Mouse (Mus musculus) embryonic facial prominence, embryonic 12.5 days (tissue): ENCODE data around the gene Tmco3. TPM values are rescaled to one million over a fixed set of nuclear protein-coding genes. Genes with fewer than 3 reads are reported as not detected.

Experiments
- ATAC-seq: fragments of 200-750 bp; cut with Nextera tagmentation; 2 replicates; pipeline ENCODE4 v1.8.0; 2017; ENCODE audit not compliant: insufficient number of reproducible peaks, insufficient read depth, low FRiP score, low TSS enrichment
- H3K27ac ChIP-seq: fragments of 300-500 bp; sonication (generic); 2 replicates; pipeline ENCODE4 v1.5.1; 2016; ENCODE audit warnings: mild to moderate bottlenecking
- H3K27me3 ChIP-seq: fragments of 300-500 bp; sonication (generic); 2 replicates; pipeline ENCODE4 v1.6.1; 2016; ENCODE audit warnings: mild to moderate bottlenecking, moderate library complexity
- H3K36me3 ChIP-seq: fragments of 300-500 bp; sonication (generic); 2 replicates; pipeline ENCODE4 v1.6.1; 2016; ENCODE audit warnings: mild to moderate bottlenecking
- H3K4me1 ChIP-seq: fragments of 300-500 bp; sonication (generic); 2 replicates; pipeline ENCODE4 v1.6.1; 2016
- H3K4me2 ChIP-seq: fragments of 300-500 bp; sonication (generic); replicated peaks from 2 replicates; pipeline ENCODE4 v1.6.1; 2016; ENCODE audit warnings: mild to moderate bottlenecking, moderate library complexity
- H3K4me3 ChIP-seq: fragments of 300-500 bp; sonication (generic); 2 replicates; pipeline ENCODE4 v1.5.1; 2016; ENCODE audit warnings: mild to moderate bottlenecking
- H3K9ac ChIP-seq: fragments of 300-500 bp; sonication (generic); 2 replicates; pipeline ENCODE4 v1.6.1; 2016; ENCODE audit warnings: mild to moderate bottlenecking, moderate library complexity
- H3K9me3 ChIP-seq: fragments of 300-500 bp; sonication (generic); 2 replicates; pipeline ENCODE4 v1.6.1; 2016; ENCODE audit warnings: mild to moderate bottlenecking, moderate library complexity
- WGBS: fragments of 180-500 bp; shearing (Covaris S2); methylation state at CpG from one replicate; pipeline ENCODE4 v1.1.7; 2016; 5-methylcytosine and 5-hydroxymethylcytosine counted together
- polyA plus RNA-seq: library from polyadenylated mRNA; unstranded; fragments of >200 nt; fragmentation: Nextera tagmentation; extraction: Ambion mirVana; gene quantifications from 2 replicates; pipeline ENCODE4 v1.2.1, GENCODE M21; 2016

The Tmco3 gene
- 54.2 TPM in 2 replicates for polyA plus RNA-seq

DNA sequence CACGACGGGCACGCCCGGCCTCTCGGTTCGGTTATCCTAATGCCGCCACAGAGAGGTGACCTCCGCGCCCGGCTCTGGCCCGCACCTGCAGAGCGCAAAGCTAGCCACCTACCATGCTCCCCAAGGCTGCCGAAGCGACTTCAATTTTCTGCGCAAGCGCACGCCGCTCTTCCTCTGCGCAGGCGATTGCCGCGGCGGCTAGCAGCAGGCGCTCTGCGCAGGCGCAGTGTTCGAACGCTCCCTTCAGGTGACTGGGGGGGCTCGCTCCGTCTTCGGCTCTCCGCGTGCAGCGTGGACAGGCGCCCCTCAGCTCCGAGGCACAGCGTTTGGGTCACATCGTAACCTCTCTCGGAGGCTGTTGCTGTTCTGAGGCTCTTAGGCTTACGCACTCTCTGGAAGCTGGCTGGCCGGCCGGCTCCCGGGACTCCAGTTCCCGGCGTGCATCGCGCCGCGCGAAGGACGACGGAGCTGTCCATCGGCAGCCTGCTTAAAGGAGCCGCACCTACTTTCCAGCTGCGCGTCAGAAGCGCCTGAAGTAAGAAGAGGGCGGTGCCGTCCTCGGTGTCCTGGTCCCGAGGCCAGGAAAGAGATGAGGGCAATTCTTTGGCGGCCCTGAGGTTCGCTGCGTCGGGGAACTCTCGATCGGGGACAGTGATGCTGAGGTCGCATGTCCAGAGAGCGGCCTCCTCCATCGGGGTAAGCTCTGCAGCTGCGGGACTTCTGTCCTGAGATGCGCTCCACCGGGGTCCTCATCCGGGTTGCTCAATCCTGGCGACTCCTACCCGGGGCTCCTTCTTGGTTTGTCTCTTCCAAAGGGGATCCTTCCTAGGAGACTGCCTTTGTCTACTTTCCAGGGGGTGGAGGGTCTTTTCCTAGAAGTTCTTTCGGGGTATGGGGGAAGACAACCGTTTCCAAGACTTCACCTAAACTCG is at the start of gene Tmco3, which contains the start of gene Dcun1d2:
Tmco3 (plus strand) TSS at position 499 of the 932 bp plus-strand sequence.
Dcun1d2 (minus strand) TSS at position 440 of the 932 bp plus-strand sequence.
- peak; percentile 91 for ATAC-seq
- H3K9me3 ChIP-seq, result no peaks in the 10 kb centered on the region
- H3K36me3 ChIP-seq, result peaks cover 13% of the 10 kb centered on the region
- peaks cover 12% of the 10 kb centered on the region; the same call in 1 of the 2 replicates for H3K4me1 ChIP-seq
- H3K27me3 ChIP-seq, result no peaks in the 10 kb centered on the region
- peak within 1 kb of the TSS; percentile 84 for H3K27ac ChIP-seq
- H3K9ac ChIP-seq, result peak within 1 kb of the TSS; percentile 78
- H3K4me2 ChIP-seq, result peak within 1 kb of the TSS; percentile 93
- H3K4me3 ChIP-seq, result peak within 1 kb of the TSS; percentile 83
- WGBS, result under 1% methylated on average over 79 of the region's 79 CpGs

DNA sequence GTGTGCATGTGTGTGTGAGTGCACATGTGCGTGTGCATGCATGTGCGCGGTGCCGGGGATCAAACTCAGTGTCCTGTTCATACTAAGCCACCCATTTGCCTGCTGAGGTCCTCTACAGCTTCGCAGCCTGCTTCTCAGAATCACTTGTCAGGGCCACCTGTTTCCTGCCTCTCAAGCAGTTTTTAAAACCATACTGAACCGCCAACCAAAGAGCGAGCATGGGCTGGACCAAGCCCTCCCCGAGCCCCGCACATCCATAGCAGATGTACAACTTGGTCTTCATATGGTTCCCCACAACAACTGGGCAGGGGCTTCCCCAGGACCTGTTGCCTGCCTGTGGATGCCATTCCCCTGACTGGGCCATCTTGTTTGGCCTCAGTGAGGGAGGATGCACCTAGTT is 47.9 kb upstream of the Tmco3 start:
- H3K27ac ChIP-seq, result no peak overlapping the region

DNA sequence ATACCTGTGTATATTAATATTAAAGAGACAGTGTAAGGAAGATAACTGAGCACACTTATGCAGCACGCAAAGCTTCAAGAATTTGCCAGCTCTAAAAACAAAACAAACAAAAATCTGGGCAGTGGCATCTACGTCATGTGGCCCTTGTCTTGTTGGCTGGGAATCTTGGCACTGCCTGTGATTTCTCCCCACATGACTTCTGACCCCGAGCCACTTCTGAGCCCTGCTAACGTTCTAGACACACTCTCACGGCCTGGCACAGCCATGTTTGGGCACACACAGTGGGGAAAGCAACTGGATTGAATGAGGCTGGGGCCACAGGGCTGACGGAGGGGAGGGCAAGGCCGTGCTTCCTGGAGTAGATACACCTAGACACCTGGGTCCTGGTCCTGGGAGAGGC is 47.3 kb upstream of the Tmco3 start:
- H3K27me3 ChIP-seq, result peaks cover 4% of the 10 kb centered on the region; the same call in 1 of the 2 replicates
- H3K9ac ChIP-seq, result no peak overlapping the region
- H3K4me3 ChIP-seq, result no peak overlapping the region
- H3K4me1 ChIP-seq, result no peaks in the 10 kb centered on the region
- no peaks in the 10 kb centered on the region for H3K36me3 ChIP-seq
- no peak overlapping the region for H3K4me2 ChIP-seq
- no peak overlapping the region for H3K27ac ChIP-seq
- no peak for ATAC-seq
- no peaks in the 10 kb centered on the region for H3K9me3 ChIP-seq
- WGBS, result 78% methylated on average over 7 of the region's 7 CpGs

More for the DNA sequence above, 47.9 kb upstream of the Tmco3 start:
- no peak overlapping the region for H3K4me3 ChIP-seq
- H3K4me2 ChIP-seq, result no peak overlapping the region
- H3K4me1 ChIP-seq, result no peaks in the 10 kb centered on the region
- H3K9me3 ChIP-seq, result no peaks in the 10 kb centered on the region
- ATAC-seq, result no peak
- WGBS, result 96% methylated on average over 9 of the region's 9 CpGs
- H3K36me3 ChIP-seq, result no peaks in the 10 kb centered on the region
- peaks cover 4% of the 10 kb centered on the region; the same call in 1 of the 2 replicates for H3K27me3 ChIP-seq
- H3K9ac ChIP-seq, result no peak overlapping the region

DNA sequence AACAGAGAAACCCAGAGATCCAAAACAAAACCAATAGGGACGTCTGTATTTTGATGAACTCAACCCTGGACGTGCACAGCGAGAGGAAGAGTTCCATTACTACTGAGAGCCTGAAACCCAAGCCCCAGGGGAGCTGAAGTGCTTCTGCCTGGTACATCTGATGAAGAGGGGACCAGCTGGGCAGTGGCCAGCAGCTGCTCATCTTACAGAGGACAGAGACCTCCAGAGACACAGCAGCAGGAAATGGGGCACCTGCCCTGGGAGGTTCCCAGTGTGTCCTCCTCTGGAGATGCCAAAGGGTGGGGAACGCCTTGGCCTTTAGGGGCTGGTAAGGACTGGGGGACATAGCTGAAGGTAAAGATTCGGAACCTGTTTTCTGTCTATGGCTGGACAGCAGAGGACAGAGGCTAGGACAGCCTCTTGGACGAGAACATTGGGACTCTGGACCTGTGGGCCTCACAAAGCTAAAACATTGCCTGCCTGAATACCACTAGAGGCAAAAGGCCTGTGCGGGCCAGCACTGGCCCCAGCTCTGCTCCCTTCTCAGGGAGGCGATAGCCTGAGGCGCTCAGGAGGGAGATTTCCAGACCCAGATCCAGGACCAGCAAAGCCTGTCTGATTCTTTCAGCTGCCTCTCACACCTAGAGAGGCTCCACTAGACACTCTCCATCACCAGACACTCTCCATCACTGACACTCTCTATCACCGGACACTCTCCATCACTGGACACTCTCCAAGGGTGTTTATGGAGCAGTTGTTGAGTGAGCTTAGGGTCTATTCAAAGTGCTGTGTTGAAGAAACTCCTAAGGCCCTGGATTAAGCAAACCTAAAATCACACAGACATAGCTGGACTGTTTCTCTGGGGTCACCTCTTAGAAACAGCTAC is 44.8 kb upstream of the Tmco3 start:
- ATAC-seq, result no peak
- no peaks in the 10 kb centered on the region for H3K27me3 ChIP-seq
- H3K9ac ChIP-seq, result no peak overlapping the region
- H3K27ac ChIP-seq, result no peak overlapping the region
- no peaks in the 10 kb centered on the region for H3K9me3 ChIP-seq
- no peaks in the 10 kb centered on the region for H3K4me1 ChIP-seq
- H3K4me3 ChIP-seq, result no peak overlapping the region
- 71% methylated on average over 10 of the region's 10 CpGs for WGBS
- H3K36me3 ChIP-seq, result no peaks in the 10 kb centered on the region
- no peak overlapping the region for H3K4me2 ChIP-seq

DNA sequence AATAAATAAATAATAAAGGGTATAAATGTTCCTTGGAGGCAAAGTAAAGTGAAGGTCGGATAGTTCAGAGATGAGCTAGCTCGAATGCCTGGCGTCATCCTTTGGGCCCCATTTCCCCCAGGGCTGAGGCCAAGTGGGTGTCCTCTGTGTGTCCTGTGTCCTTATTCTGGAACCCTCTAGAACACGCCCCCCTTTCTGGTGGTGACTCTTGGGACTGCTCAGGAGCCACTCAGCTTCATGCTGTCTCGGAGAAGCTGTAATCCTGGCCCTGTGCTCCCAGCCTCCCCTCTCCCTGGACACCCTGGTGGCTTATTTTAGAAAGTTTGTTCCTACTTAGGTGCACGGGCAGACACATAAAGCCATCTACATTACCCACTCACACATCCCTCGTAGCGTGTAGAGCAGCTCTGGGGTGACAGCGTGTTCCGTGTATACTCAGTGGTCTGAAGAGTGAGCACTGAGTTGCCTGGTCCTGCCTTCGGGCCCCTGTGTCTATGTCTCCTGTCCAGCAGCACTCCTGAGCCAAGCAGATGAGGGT is 43.6 kb upstream of the Tmco3 start:
- 86% methylated on average over 11 of the region's 11 CpGs for WGBS
- Histone ChIP-seq H3K36me3 (no peaks in the 10 kb centered on the region), H3K9me3 (no peaks in the 10 kb centered on the region), H3K4me2 (no peak overlapping the region), H3K4me1 (no peaks in the 10 kb centered on the region), H3K4me3 (no peak overlapping the region), H3K9ac (no peak overlapping the region), H3K27me3 (no peaks in the 10 kb centered on the region), H3K27ac (no peak overlapping the region)
- no peak for ATAC-seq

DNA sequence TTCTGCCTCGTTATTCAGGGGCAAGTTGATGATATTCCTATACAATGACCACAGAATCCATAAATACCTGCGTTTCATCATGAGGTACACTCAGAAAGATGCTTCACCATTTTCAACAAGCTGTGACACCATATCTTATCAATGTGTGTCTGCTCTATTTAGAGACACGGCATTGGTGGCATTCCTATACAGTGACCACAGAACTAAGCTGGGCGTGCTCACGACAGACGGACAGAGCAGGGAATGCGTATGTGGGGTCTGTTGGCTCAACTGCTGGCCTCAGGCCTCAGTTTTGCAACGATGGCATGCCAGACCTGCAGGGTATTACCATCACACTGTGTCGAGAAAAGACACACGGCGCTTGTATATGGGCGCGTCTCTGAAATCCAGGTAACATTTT is 35.2 kb upstream of the Tmco3 start:
- Histone ChIP-seq H3K4me1 (peaks cover 3% of the 10 kb centered on the region; the same call in 1 of the 2 replicates), H3K36me3 (peaks cover 18% of the 10 kb centered on the region), H3K4me3 (no peak overlapping the region), H3K27me3 (no peaks in the 10 kb centered on the region), H3K27ac (no peak overlapping the region), H3K4me2 (no peak overlapping the region), H3K9me3 (no peaks in the 10 kb centered on the region), H3K9ac (no peak overlapping the region)
- ATAC-seq, result no peak
- WGBS, result 90% methylated on average over 13 of the region's 13 CpGs

DNA sequence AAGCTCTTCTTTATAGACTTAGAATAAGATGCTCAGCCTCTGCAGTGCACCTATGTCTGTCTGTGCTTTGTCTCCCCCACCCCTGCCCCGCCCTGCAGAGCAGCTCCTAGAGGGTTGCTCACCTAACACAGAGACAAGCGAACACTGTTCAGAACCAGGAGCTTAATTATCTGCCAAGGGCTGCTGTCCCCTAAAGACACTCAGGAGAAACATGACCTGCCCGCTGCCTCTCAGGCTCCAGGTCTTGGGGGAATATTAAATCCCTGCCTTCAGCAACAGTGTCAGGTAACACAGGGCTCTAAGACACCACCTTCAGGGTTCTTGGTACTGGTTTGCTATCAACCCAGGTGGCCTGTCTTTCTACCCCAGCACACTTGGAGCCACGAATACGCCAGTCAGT is 34.6 kb upstream of the Tmco3 start:
- H3K4me2 ChIP-seq, result no peak overlapping the region
- no peaks in the 10 kb centered on the region for H3K27me3 ChIP-seq
- no peak overlapping the region for H3K4me3 ChIP-seq
- H3K27ac ChIP-seq, result no peak overlapping the region
- 57% methylated on average over 5 of the region's 5 CpGs for WGBS
- H3K36me3 ChIP-seq, result peaks cover 24% of the 10 kb centered on the region
- no peak overlapping the region for H3K9ac ChIP-seq
- H3K9me3 ChIP-seq, result no peaks in the 10 kb centered on the region
- H3K4me1 ChIP-seq, result peaks cover 3% of the 10 kb centered on the region; the same call in 1 of the 2 replicates
- ATAC-seq, result 0 out of 2 replicates have a peak, but pooled peaks have one; percentile 35

DNA sequence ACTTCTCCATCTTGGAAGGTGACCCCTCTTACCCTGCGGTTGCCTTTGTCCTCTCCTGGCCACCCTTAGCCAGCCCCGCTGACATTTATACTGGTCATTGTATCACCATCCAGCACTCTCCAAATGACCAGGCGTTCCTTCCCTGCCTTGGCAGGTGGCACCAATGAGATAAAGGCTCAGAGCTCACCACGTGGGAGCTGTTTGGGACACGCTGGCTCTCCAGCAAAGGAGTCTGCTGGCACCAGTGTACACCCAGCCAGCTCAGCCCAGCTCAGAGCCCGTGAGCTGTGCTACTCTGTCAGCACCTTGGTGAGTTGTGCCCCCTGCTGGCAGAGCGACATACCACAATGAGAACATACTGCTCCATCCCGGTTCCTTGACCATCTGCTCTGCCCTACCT is 34.0 kb upstream of the Tmco3 start, which contains the start of gene Adprhl1:
Adprhl1 (minus strand) TSS at position 144 of the 400 bp plus-strand sequence.
- no peaks in the 10 kb centered on the region for H3K9me3 ChIP-seq

DNA sequence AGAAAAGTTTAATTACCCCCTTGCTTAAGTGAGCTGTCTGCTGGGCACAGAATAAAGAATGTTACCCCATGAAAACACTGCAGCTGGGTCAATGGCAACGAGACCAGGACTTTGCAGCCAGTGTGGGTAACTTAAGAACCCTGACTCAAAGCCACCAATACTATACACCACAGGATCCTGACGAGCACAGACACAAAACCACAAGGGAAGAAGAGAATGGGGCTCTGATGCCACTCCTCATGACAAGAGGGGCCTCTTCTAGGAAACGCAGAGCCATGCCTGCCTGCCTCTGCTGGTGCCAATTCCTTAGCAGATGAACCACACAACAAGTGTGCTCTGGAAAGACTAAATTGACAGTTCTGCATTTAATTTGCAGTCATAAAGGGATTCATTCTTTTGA is 24.6 kb upstream of the Tmco3 start:
- Histone ChIP-seq H3K9ac (no peak overlapping the region), H3K4me2 (no peak overlapping the region), H3K4me3 (no peak overlapping the region), H3K27ac (no peak overlapping the region), H3K4me1 (no peaks in the 10 kb centered on the region), H3K27me3 (no peaks in the 10 kb centered on the region), H3K9me3 (no peaks in the 10 kb centered on the region), H3K36me3 (peaks cover 20% of the 10 kb centered on the region)
- no peak for ATAC-seq
- WGBS, result 60% methylated on average over 3 of the region's 3 CpGs

More for the DNA sequence above, 34.0 kb upstream of the Tmco3 start, which contains the start of gene Adprhl1:
- Histone ChIP-seq H3K36me3 (peaks cover 26% of the 10 kb centered on the region), H3K4me3 (no peak within 1 kb of the TSS), H3K27ac (no peak within 1 kb of the TSS), H3K27me3 (no peaks in the 10 kb centered on the region), H3K9ac (no peak within 1 kb of the TSS), H3K4me2 (no peak within 1 kb of the TSS), H3K4me1 (peaks cover 3% of the 10 kb centered on the region; the same call in 1 of the 2 replicates)
- WGBS, result 35% methylated on average over 8 of the region's 8 CpGs
- ATAC-seq, result peak; percentile 78; the same call in 1 of the 2 replicates

DNA sequence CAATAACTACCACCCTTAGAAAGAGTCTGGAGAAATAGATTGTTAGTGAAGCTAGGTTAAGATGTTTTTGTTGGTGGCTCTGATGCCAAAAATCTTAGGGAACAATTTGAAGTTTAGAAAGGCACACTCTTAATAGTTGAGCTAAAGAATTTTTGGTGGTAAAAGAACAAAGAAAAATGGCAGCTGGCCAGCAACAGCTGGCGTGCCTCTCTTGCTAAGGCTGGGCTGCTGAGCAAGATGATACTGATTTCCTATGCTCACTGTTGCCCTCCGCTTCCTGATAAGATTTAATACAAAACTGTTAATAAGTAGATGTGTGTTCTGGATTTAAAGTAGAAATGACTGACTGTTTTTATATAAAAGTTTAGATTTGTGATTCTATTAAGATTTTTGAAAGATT is 20.4 kb upstream of the Tmco3 start:
- no peaks in the 10 kb centered on the region for H3K9me3 ChIP-seq
- no peak overlapping the region for H3K4me3 ChIP-seq
- ATAC-seq, result no peak
- H3K4me1 ChIP-seq, result no peaks in the 10 kb centered on the region
- no peaks in the 10 kb centered on the region for H3K27me3 ChIP-seq
- no peak overlapping the region for H3K9ac ChIP-seq
- H3K4me2 ChIP-seq, result no peak overlapping the region
- H3K27ac ChIP-seq, result no peak overlapping the region
- H3K36me3 ChIP-seq, result peaks cover 41% of the 10 kb centered on the region
- 75% methylated on average over 2 of the region's 2 CpGs for WGBS

DNA sequence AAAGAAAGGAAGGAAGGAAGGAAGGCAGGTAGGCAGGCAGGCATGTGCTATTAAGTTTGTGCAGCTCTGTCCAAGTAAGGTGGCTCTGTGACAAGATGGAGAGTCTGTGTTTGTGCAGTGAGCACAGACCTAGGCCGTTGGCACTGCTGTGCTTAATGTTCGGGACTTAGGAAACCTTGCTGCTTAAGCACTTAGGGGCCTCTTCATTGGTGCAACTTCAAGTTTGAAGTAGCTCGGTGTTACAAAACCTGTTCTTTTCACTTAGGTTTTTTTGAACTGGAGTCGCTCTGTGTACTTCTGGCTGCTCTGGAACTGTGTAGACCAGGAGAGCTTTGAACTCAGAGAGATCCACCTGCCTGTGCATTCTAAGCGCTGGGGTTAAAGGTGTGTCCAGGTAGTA is 15.2 kb upstream of the Tmco3 start:
- Histone ChIP-seq H3K27me3 (no peaks in the 10 kb centered on the region), H3K36me3 (peaks cover 40% of the 10 kb centered on the region)
- WGBS, result 91% methylated on average over 5 of the region's 5 CpGs

More for the DNA sequence above, 15.2 kb upstream of the Tmco3 start:
- ATAC-seq, result no peak
- Histone ChIP-seq H3K9me3 (no peaks in the 10 kb centered on the region), H3K9ac (no peak overlapping the region), H3K4me1 (no peaks in the 10 kb centered on the region), H3K27ac (no peak overlapping the region), H3K4me2 (no peak overlapping the region), H3K4me3 (no peak overlapping the region)
